Mouse (Mus musculus): ENCODE results near the gene Nkg7. TPM values are rescaled to one million over a fixed set of nuclear protein-coding genes. Genes with fewer than 3 reads are reported as not detected.
A peak's percentile ranks its signal among the peaks of the same experiment; 100 is the strongest.
"Not testable (repeated sequence)": the region's sequence is repeated elsewhere in the genome, so short reads cannot be mapped to it uniquely, and the experiment has no call there.

Gene Nkg7
- polyA plus RNA-seq, 2 experiments = 0.68 to 1.7 TPM

GRCm38 (mm10) chr7:43408131-43408553, 28.7 kb upstream of the Nkg7 start, which contains the start of gene Siglecg:
Gene Siglecg (plus strand): TSS chr7:43408204.
- H3K36me3 ChIP-seq (ENCODE audit: control insufficient read depth, insufficient read depth, low read length) = no peaks in the 10 kb centered on the region
- no peak within 1 kb of the TSS for H3K4me3 ChIP-seq (replicated peaks; ENCODE audit: low read length)
- 64% methylated on average over 4 of the region's 4 CpGs for WGBS
- H3K4me2 ChIP-seq (replicated peaks; ENCODE audit: low read depth, low read length, severe bottlenecking) = no peak within 1 kb of the TSS
- no peaks in the 10 kb centered on the region for H3K4me1 ChIP-seq (ENCODE audit: control insufficient read depth, insufficient read depth, low read length)
- DNase-seq (ENCODE audit: low spot score) (no peak), ATAC-seq (ENCODE audit: low FRiP score, low read depth) (no peak)
- no peak within 1 kb of the TSS for H3K9ac ChIP-seq (ENCODE audit: low read depth, low read length, severe bottlenecking)
- no peak for TF ChIP-seq POLR2A (IDR thresholded peaks at IDR 0.05; ENCODE audit: borderline replicate concordance, extremely low read depth, insufficient read depth, insufficient read length)
- no peak within 1 kb of the TSS for H3K27ac ChIP-seq (replicated peaks; ENCODE audit: low read depth, low read length)
- H3K27me3 ChIP-seq (ENCODE audit: control insufficient read depth, insufficient read depth, low read length) = no peaks in the 10 kb centered on the region
- no peaks in the 10 kb centered on the region for H3K9me3 ChIP-seq (ENCODE audit: control insufficient read depth, low read length)

- no peaks in the 10 kb centered on the region for H3K9me3 ChIP-seq (ENCODE audit: control insufficient read depth, low read length)
- H3K27ac ChIP-seq (replicated peaks; ENCODE audit: low read depth, low read length) = no peak overlapping the region
- H3K9ac ChIP-seq (ENCODE audit: low read depth, low read length, severe bottlenecking) = no peak overlapping the region
- ATAC-seq (ENCODE audit: low FRiP score, low read depth) (no peak), DNase-seq (ENCODE audit: low spot score) (no peak)
- TF ChIP-seq POLR2A (IDR thresholded peaks at IDR 0.05; ENCODE audit: borderline replicate concordance, extremely low read depth, insufficient read depth, insufficient read length) = no peak
- WGBS = 79% methylated on average over 3 of the region's 3 CpGs
- no peaks in the 10 kb centered on the region for H3K36me3 ChIP-seq (ENCODE audit: control insufficient read depth, insufficient read depth, low read length)
- no peaks in the 10 kb centered on the region for H3K27me3 ChIP-seq (ENCODE audit: control insufficient read depth, insufficient read depth, low read length)
- no peak overlapping the region for H3K4me3 ChIP-seq (replicated peaks; ENCODE audit: low read length)
- no peak overlapping the region for H3K4me2 ChIP-seq (replicated peaks; ENCODE audit: low read depth, low read length, severe bottlenecking)
- H3K4me1 ChIP-seq (ENCODE audit: control insufficient read depth, insufficient read depth, low read length) = no peaks in the 10 kb centered on the region
These were observed 27.8 kb upstream of the Nkg7 start for GRCm38 (mm10) chr7:43409084-43409483.

GRCm38 (mm10) chr7:43411724-43412123, 25.1 kb upstream of the Nkg7 start:
- H3K36me3 ChIP-seq (ENCODE audit: control insufficient read depth, insufficient read depth, low read length); H3K4me1 ChIP-seq (ENCODE audit: control insufficient read depth, insufficient read depth, low read length); ATAC-seq (ENCODE audit: low FRiP score, low read depth); DNase-seq (ENCODE audit: low spot score); H3K9me3 ChIP-seq (ENCODE audit: control insufficient read depth, low read length); H3K4me2 ChIP-seq (replicated peaks; ENCODE audit: low read depth, low read length, severe bottlenecking); H3K27ac ChIP-seq (replicated peaks; ENCODE audit: low read depth, low read length); H3K4me3 ChIP-seq (replicated peaks; ENCODE audit: low read length); H3K27me3 ChIP-seq (ENCODE audit: control insufficient read depth, insufficient read depth, low read length); H3K9ac ChIP-seq (ENCODE audit: low read depth, low read length, severe bottlenecking): not testable (repeated sequence)
- 24% methylated on average over 4 of the region's 4 CpGs for WGBS

- Histone ChIP-seq H3K9me3 (ENCODE audit: control insufficient read depth, low read length) (no peaks in the 10 kb centered on the region), H3K4me1 (ENCODE audit: control insufficient read depth, insufficient read depth, low read length) (no peaks in the 10 kb centered on the region), H3K4me3 (replicated peaks; ENCODE audit: low read length) (no peak overlapping the region), H3K27me3 (ENCODE audit: control insufficient read depth, insufficient read depth, low read length) (no peaks in the 10 kb centered on the region), H3K36me3 (ENCODE audit: control insufficient read depth, insufficient read depth, low read length) (no peaks in the 10 kb centered on the region), H3K9ac (ENCODE audit: low read depth, low read length, severe bottlenecking) (no peak overlapping the region), H3K4me2 (replicated peaks; ENCODE audit: low read depth, low read length, severe bottlenecking) (no peak overlapping the region), H3K27ac (replicated peaks; ENCODE audit: low read depth, low read length) (no peak overlapping the region)
- ATAC-seq (ENCODE audit: low FRiP score, low read depth) (no peak), DNase-seq (ENCODE audit: low spot score) (no peak)
- TF ChIP-seq POLR2A (IDR thresholded peaks at IDR 0.05; ENCODE audit: borderline replicate concordance, extremely low read depth, insufficient read depth, insufficient read length) = no peak
- 92% methylated on average over 10 of the region's 10 CpGs for WGBS
These were observed 19.6 kb upstream of the Nkg7 start for GRCm38 (mm10) chr7:43417298-43417697.

GRCm38 (mm10) chr7:43422995-43423617, 13.8 kb upstream of the Nkg7 start:
- Histone ChIP-seq H3K9ac (ENCODE audit: low read depth, low read length, severe bottlenecking) (peak overlapping the region; percentile 28; the same call in 1 of the 2 replicates), H3K4me3 (replicated peaks; ENCODE audit: low read length) (no peak overlapping the region), H3K27me3 (ENCODE audit: control insufficient read depth, insufficient read depth, low read length) (no peaks in the 10 kb centered on the region), H3K9me3 (ENCODE audit: control insufficient read depth, low read length) (no peaks in the 10 kb centered on the region), H3K4me2 (replicated peaks; ENCODE audit: low read depth, low read length, severe bottlenecking) (peak overlapping the region; percentile 21; the same call in 1 of the 2 replicates), H3K27ac (replicated peaks; ENCODE audit: low read depth, low read length) (no peak overlapping the region), H3K36me3 (ENCODE audit: control insufficient read depth, insufficient read depth, low read length) (no peaks in the 10 kb centered on the region), H3K4me1 (ENCODE audit: control insufficient read depth, insufficient read depth, low read length) (no peaks in the 10 kb centered on the region)
- DNase-seq (ENCODE audit: low spot score) = peak; percentile 86
- WGBS = 18% methylated on average over 11 of the region's 11 CpGs
- peak; percentile 79 for ATAC-seq (ENCODE audit: low FRiP score, low read depth)
- TF ChIP-seq POLR2A (IDR thresholded peaks at IDR 0.05; ENCODE audit: borderline replicate concordance, extremely low read depth, insufficient read depth, insufficient read length) = no peak

Measured in limb, embryonic 14.5 days (tissue).